Mouse (Mus musculus) neural tube, embryonic 14.5 days (tissue): ENCODE results near the gene Gga3. TPM values are rescaled to one million over a fixed set of nuclear protein-coding genes. Genes with fewer than 3 reads are reported as not detected.

Experiments
- ATAC-seq: fragments of 200-750 bp; cut with Nextera tagmentation; 2 replicates; pipeline ENCODE4 v1.8.0; 2017; ENCODE audit warnings: low read depth, mild to moderate bottlenecking, moderate TSS enrichment, moderate library complexity
- H3K27ac ChIP-seq: fragments of 300-500 bp; sonication (generic); 2 replicates; pipeline ENCODE4 v1.5.1; 2014; ENCODE audit warnings: low read depth, mild to moderate bottlenecking, control low read depth, low read length, moderate library complexity, mixed read lengths
- H3K27me3 ChIP-seq: fragments of 300-500 bp; sonication (generic); 2 replicates; pipeline ENCODE4 v1.6.1; 2014; ENCODE audit warnings: low read length; ENCODE audit not compliant: control insufficient read depth, insufficient read depth
- H3K36me3 ChIP-seq: fragments of 300-500 bp; sonication (generic); 2 replicates; pipeline ENCODE4 v1.6.1; 2014; ENCODE audit warnings: low read length, mixed read lengths; ENCODE audit not compliant: control insufficient read depth, insufficient read depth
- H3K4me1 ChIP-seq: fragments of 300-500 bp; sonication (generic); 2 replicates; pipeline ENCODE4 v1.6.1; 2014; ENCODE audit warnings: low read length; ENCODE audit not compliant: control insufficient read depth, insufficient read depth
- H3K4me2 ChIP-seq: fragments of 300-500 bp; sonication (generic); 2 replicates; pipeline ENCODE4 v1.6.1; 2014; ENCODE audit warnings: mild to moderate bottlenecking, low read depth, low read length, control low read depth
- H3K4me3 ChIP-seq: fragments of 300-500 bp; sonication (generic); 2 replicates; pipeline ENCODE4 v1.5.1; 2014; ENCODE audit warnings: low read depth, low read length, control low read depth, mixed read lengths
- H3K9ac ChIP-seq: fragments of 300-500 bp; sonication (generic); replicated peaks from 2 replicates; pipeline ENCODE4 v1.6.1; 2014; ENCODE audit warnings: low read depth, mild to moderate bottlenecking, control low read depth, low read length, mixed read lengths
- H3K9me3 ChIP-seq: fragments of 300-500 bp; sonication (generic); 2 replicates; pipeline ENCODE4 v1.6.1; 2016; ENCODE audit warnings: low read length; ENCODE audit not compliant: control insufficient read depth
- WGBS: fragments of 180-500 bp; shearing (Covaris S2); extraction: QIAGEN DNeasy Blood & Tissue Kit; methylation state at CpG from one replicate; pipeline ENCODE4 v1.1.7; 2014; 5-methylcytosine and 5-hydroxymethylcytosine counted together
- polyA plus RNA-seq: library from polyadenylated mRNA; unstranded; fragments of >200 nt; fragmentation: Nextera tagmentation; extraction: Ambion mirVana; gene quantifications from 2 replicates; pipeline ENCODE4 v1.2.1, GENCODE M21; 2014

The Gga3 gene
- polyA plus RNA-seq, 1 experiment from 2014 or later = 35.2 TPM

DNA sequence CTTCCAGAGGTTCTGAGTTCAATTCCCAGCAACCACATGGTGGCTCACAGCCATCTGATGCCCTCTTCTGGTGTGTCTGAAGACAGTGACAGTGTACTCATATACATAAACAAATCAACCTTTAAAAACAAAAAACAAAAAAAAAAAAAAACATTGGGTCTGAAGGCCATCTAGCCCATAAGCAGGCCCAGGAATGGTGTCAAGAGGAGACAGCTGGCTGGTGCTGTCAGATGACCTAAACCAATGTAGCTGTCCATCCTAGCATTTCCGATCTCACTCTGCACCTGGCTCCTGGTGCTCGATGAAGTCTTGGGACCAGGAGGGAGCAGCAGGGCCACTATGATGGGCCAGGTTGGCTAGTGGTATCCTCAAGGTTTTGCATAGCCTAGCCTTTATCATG lies 38.9 kb upstream of the Gga3 start:
- 98% methylated on average over 2 of the region's 2 CpGs for WGBS
- H3K4me2 ChIP-seq = no peak overlapping the region
- no peaks in the 10 kb centered on the region for H3K9me3 ChIP-seq
- no peak overlapping the region for H3K27ac ChIP-seq
- no peak overlapping the region for H3K9ac ChIP-seq
- H3K4me1 ChIP-seq = no peaks in the 10 kb centered on the region
- no peaks in the 10 kb centered on the region for H3K27me3 ChIP-seq
- no peak for ATAC-seq
- no peak overlapping the region for H3K4me3 ChIP-seq
- H3K36me3 ChIP-seq = peaks cover 9% of the 10 kb centered on the region

- no peak overlapping the region for H3K4me3 ChIP-seq
- H3K27me3 ChIP-seq = no peaks in the 10 kb centered on the region
- no peak overlapping the region for H3K9ac ChIP-seq
- H3K27ac ChIP-seq = no peak overlapping the region
- 90% methylated on average over 4 of the region's 4 CpGs for WGBS
- no peaks in the 10 kb centered on the region for H3K9me3 ChIP-seq
- ATAC-seq = no peak
- H3K4me1 ChIP-seq = no peaks in the 10 kb centered on the region
- H3K4me2 ChIP-seq = no peak overlapping the region
- H3K36me3 ChIP-seq = peaks cover 9% of the 10 kb centered on the region
Observed at GRCm38 (mm10) chr11:115641664-115642036, 37.8 kb upstream of the Gga3 start.

DNA sequence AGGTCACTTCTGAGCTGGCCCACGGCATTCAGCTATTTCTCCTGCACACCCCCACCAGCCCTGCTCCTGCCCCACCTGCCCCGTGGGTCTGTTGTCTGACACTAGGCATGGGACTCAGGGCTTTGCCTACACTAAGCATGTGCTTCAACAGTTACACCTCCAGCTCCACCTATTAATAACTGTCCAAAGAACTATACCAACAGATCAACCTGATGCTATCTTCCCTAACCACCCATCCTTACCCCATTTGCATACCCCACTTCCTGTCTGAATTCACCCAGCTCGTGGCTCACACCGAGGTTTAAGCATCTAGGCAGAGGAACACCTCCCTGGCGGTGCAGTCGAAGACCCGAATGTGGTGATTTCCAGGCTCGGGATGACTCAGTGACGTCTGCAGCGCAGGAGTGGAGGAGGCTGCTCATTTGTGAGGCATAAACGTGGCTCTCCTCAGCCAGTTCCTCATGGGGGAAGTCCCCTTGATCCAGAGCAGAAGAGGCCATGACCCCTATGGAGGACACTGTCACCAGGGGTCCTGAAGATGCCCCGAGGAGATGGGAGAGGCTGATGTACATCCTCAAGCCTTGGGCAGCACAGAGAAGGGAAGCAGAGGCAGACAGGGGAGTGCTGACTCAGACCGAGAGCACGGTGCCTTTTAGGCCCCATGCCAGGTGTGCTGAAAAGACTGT lies 37.3 kb upstream of the Gga3 start:
- WGBS = 58% methylated on average over 14 of the region's 14 CpGs
- H3K27ac ChIP-seq = no peak overlapping the region
- H3K4me1 ChIP-seq = no peaks in the 10 kb centered on the region
- no peaks in the 10 kb centered on the region for H3K9me3 ChIP-seq
- no peak overlapping the region for H3K4me3 ChIP-seq
- H3K36me3 ChIP-seq = peaks cover 9% of the 10 kb centered on the region
- H3K4me2 ChIP-seq = no peak overlapping the region
- no peaks in the 10 kb centered on the region for H3K27me3 ChIP-seq
- ATAC-seq = no peak
- no peak overlapping the region for H3K9ac ChIP-seq

GRCm38 (mm10) chr11:115640311-115640828 lies 36.5 kb upstream of the Gga3 start:
- Histone ChIP-seq H3K9ac (no peak overlapping the region), H3K4me2 (no peak overlapping the region), H3K4me1 (no peaks in the 10 kb centered on the region), H3K4me3 (no peak overlapping the region), H3K36me3 (peaks cover 7% of the 10 kb centered on the region), H3K27ac (no peak overlapping the region), H3K27me3 (no peaks in the 10 kb centered on the region), H3K9me3 (no peaks in the 10 kb centered on the region)
- no peak for ATAC-seq
- WGBS = 85% methylated on average over 3 of the region's 4 CpGs

DNA sequence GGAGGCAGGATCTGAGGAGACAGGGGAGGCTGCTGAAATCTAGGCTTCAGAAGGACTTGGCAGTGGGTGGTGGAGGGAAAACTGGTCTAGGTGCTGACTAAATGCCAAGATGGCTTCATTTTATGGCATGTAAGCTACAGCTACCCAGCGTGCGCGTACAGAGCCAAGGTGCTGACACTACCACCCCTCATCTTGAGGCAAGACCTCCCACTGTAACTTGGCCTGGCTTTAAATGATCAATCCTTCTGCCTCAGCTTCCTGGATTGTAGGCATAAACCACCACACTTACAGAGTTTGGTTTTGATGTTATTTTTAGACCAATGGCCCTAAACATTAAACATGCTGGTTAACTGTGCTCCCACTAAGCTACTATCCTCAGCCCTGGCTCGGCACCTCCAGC lies 35.7 kb upstream of the Gga3 start:
- Histone ChIP-seq H3K36me3 (peaks cover 4% of the 10 kb centered on the region; the same call in 1 of the 2 replicates), H3K9ac (no peak overlapping the region), H3K27ac (no peak overlapping the region), H3K9me3 (no peaks in the 10 kb centered on the region), H3K4me3 (no peak overlapping the region), H3K4me2 (no peak overlapping the region), H3K27me3 (no peaks in the 10 kb centered on the region), H3K4me1 (no peaks in the 10 kb centered on the region)
- no peak for ATAC-seq
- 87% methylated on average over 4 of the region's 4 CpGs for WGBS

DNA sequence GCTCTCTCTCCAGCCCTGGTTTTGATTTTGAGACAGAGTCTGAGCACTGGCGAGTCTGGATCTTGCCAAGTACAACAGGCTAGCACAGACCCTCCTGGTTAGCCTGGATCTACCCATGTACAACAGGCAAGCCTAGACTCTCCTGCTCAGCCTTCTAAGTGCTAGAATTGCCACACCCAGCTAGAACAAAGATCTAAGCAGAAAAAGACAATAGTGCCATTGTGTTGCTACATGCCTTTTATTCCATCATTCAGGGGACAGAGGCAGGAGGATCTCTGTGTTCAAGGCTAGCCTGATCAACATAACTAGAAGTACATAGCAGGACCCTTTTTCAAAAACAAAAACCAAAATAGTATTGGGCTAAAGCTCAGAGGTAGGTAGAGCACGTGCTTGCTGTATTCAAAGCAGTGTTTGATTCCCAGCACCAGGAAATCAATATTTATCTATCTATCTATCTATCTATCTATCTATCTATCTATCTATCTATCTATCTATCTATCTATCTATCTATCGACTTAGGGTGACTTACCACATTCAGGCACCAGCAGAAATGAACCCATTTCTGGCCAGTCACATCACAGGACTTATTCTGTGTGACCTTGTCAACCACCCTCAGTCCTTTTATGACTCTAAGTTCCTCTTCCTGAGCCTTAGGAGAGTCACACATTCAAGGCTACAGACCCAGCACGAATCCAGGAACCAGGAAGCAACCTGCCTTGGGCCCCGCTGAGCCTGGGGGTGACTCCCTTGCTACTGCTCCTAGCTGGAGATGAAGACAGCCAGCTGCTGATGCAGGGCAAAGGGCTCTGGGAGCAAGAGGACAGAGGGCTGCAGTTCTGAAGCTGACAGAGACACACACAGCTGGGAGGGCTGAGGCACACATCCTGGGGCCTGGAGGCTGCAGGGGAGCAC lies 34.9 kb upstream of the Gga3 start:
- Histone ChIP-seq H3K4me3 (no peak overlapping the region), H3K4me2 (no peak overlapping the region), H3K36me3 (peaks cover 4% of the 10 kb centered on the region; the same call in 1 of the 2 replicates), H3K4me1 (no peaks in the 10 kb centered on the region), H3K27me3 (no peaks in the 10 kb centered on the region), H3K9me3 (no peaks in the 10 kb centered on the region), H3K27ac (no peak overlapping the region), H3K9ac (no peak overlapping the region)
- ATAC-seq = no peak
- WGBS = 87% methylated on average over 5 of the region's 5 CpGs

DNA sequence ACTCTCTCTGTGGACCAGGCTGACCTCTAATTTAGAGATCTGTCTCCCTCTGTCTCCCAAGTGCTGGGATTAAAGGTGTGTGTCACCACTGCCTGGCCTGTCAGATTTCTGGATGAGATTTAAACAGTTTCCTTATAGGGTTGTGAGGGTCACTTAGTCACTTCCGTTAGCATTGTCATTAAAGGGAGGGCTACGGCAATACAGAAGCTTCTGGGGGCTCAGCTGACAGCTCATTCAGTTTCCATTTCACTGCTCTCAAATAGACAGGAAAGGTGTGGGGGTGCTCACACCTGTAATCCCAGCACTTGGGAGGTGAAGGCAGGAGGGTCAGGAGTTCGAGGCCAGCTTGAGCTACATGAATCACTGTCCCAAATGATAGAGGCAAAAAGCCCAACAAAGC lies 33.1 kb upstream of the Gga3 start:
- no peak overlapping the region for H3K9ac ChIP-seq
- 85% methylated on average over 3 of the region's 3 CpGs for WGBS
- no peak for ATAC-seq

GRCm38 (mm10) chr11:115635484-115635883 lies 31.6 kb upstream of the Gga3 start:
- Histone ChIP-seq H3K4me1 (no peaks in the 10 kb centered on the region), H3K4me2 (no peak overlapping the region), H3K27me3 (no peaks in the 10 kb centered on the region), H3K36me3 (no peaks in the 10 kb centered on the region), H3K9me3 (no peaks in the 10 kb centered on the region), H3K4me3 (no peak overlapping the region), H3K9ac (no peak overlapping the region), H3K27ac (no peak overlapping the region)
- 68% methylated on average over 8 of the region's 8 CpGs for WGBS
- no peak for ATAC-seq

More for the DNA sequence above, 33.1 kb upstream of the Gga3 start:
- H3K27ac ChIP-seq = no peak overlapping the region
- 0 out of 2 replicates have a peak, but pooled peaks cover under 1% of the 10 kb centered on the region for H3K36me3 ChIP-seq
- H3K27me3 ChIP-seq = no peaks in the 10 kb centered on the region
- no peaks in the 10 kb centered on the region for H3K9me3 ChIP-seq
- no peak overlapping the region for H3K4me2 ChIP-seq
- H3K4me1 ChIP-seq = no peaks in the 10 kb centered on the region
- no peak overlapping the region for H3K4me3 ChIP-seq

DNA sequence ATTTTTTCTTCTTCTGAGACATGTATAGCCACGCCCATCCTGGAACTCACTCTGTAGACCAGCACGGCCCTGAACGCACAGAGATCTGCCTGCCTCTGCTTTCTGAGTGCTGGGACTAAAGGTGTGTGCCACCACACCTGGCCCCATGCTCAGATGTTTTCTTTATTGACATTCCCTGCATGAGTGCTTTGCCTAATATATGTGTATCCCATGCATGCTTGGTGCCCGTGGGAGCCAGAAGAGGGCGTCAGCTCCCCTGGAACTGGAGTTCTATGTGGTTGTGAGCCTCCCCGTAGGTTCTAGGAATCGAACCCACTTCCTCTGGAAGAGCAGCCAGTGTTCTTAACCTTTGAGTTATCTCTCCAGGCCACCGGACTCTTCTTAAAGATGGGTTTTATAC lies 31.2 kb upstream of the Gga3 start:
- H3K9ac ChIP-seq = no peak overlapping the region

More for the DNA sequence above, 31.2 kb upstream of the Gga3 start:
- Histone ChIP-seq H3K4me3 (no peak overlapping the region), H3K27me3 (no peaks in the 10 kb centered on the region), H3K36me3 (no peaks in the 10 kb centered on the region), H3K9me3 (no peaks in the 10 kb centered on the region), H3K27ac (no peak overlapping the region), H3K4me2 (no peak overlapping the region), H3K4me1 (no peaks in the 10 kb centered on the region)
- 89% methylated on average over 8 of the region's 8 CpGs for WGBS
- ATAC-seq = no peak
